Mouse (Mus musculus): ENCODE results near the gene Ehd4. TPM values are rescaled to one million over a fixed set of nuclear protein-coding genes. Genes with fewer than 3 reads are reported as not detected.

Gene Ehd4
- polyA plus RNA-seq, 1 experiment = 31.2 TPM

DNA sequence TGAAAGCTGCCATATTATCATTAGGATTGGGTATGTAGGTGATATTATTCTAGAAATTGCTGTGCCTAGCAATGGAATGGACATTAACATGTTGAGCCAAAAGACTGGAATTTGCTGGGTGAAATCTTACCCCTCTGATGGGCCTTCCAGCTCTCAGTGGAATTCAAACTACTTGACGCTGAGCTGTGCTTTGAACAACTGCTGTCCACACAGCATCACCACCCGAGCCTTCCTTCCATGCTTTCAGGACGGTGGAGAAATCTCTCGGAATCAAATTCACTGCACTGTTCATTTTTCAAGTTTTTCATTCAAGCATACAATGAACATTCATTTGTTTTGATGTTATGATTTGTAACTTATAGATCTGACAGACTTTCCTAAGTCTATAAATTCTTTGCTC, 10.0 kb downstream of the Ehd4 start:
- DNase-seq (ENCODE audit: low read depth) = no peak

GRCm38 (mm10) chr2:120142336-120142735, 12.1 kb downstream of the Ehd4 start:
- no peak for DNase-seq (ENCODE audit: low read depth)

DNA sequence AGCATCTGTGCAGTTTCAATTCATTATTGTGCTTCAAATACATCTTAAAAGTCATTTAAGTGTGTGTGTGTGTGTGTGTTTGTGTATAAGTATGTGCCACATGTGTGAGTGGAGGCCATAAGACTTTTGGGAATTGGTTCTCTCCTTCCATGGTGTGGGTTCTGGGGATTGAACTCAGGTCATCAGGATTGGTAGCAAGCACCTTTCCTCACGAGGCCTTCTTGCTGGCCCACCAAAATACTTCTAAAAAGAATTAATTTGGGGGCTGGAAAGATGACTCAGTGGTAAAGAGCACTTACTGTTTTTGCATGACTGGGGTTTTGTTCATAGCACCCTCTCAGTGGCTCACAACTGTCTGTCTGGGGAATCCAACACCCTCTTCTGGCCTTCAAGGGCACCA, 12.7 kb downstream of the Ehd4 start:
- DNase-seq (ENCODE audit: low read depth) = no peak

GRCm38 (mm10) chr2:120140326-120140725, 14.1 kb downstream of the Ehd4 start:
- no peak for DNase-seq (ENCODE audit: low read depth)

- DNase-seq (ENCODE audit: low read depth) = no peak
Measured at GRCm38 (mm10) chr2:120139091-120139490, 15.3 kb downstream of the Ehd4 start.

- DNase-seq (ENCODE audit: low read depth) = no peak
Measured at GRCm38 (mm10) chr2:120137281-120137680, 17.1 kb downstream of the Ehd4 start.

GRCm38 (mm10) chr2:120134453-120135075, 19.8 kb downstream of the Ehd4 start:
- no peak for DNase-seq (ENCODE audit: low read depth)

DNA sequence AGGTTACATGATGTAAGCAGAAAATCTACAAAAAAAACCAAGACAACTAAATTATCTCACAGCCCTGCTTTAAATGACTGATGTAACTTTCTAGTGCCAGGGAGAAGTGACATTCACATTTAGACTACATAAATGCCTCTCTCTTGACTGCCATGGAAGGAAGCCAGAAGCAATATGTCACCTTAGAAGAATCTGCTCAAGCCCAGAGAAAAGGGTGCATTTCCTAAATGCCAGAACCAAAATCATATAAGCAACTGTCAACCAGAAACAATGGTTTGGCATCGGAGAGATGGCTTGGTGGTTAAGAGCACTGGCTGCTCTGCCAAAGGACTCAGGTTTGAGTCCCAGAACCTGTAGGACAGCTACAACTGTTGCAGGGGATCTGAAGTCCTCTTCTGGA, 22.5 kb downstream of the Ehd4 start:
- no peak for DNase-seq (ENCODE audit: low read depth)

DNA sequence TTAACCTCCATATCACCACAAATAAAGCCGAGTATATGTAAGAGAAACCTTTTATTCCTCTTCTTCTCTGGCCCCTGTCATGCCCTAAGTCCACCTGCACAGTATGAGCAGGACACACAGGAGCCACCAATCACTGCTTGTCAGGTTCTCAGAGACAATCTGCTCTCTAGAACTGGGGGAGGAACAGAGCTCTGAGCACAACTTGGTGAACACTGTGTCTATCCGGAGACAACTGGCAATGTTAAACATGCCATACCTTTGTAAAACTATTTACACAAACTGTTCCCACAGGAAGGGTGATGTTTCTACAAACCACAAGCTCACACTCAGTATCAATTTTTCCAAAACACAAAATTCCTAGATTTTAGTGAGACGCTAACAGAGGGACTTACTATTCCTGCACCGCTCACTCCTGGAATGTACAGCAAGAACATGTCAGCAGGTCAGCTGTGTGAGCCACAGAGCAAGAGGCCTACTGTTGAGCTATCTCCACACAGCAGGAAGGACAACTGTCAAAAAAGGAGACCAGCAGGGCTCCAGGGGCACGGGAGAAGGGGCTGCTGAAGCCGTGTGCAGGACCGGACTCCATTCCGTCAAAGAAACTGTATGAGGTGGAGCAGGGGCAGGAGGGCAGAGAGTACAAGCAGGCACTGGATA, 25.0 kb downstream of the Ehd4 start:
- no peak for DNase-seq (ENCODE audit: low read depth)

GRCm38 (mm10) chr2:120128611-120129051, 25.8 kb downstream of the Ehd4 start:
- no peak for DNase-seq (ENCODE audit: low read depth)

- no peak for DNase-seq (ENCODE audit: low read depth)
Measured at GRCm38 (mm10) chr2:120128011-120128410, 26.4 kb downstream of the Ehd4 start.

GRCm38 (mm10) chr2:120126901-120127300, 27.5 kb downstream of the Ehd4 start:
- no peak for DNase-seq (ENCODE audit: low read depth)

GRCm38 (mm10) chr2:120126408-120126807, 28.0 kb downstream of the Ehd4 start:
- no peak for DNase-seq (ENCODE audit: low read depth)

DNA sequence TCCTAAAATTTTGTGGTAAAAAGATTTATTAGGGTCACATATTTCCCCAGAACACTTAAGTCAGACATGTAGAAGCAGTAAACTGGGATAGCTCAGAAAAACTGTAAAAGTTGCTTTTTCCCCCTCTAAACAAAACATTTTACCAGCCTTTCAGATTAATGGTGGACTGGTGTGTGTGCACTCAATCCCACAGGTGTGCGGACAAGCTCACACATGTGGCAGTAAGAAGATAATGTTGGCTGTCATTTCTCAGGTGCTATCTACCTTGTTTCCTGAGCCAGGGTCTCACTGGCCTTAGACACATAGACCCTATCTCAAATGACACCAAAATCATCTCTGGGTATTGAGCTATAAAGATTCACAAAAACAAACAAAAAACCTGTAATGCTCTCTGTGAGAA, 28.9 kb downstream of the Ehd4 start:
- no peak for DNase-seq (ENCODE audit: low read depth)

- DNase-seq (ENCODE audit: low read depth) = no peak
Measured at GRCm38 (mm10) chr2:120124946-120125345, 29.5 kb downstream of the Ehd4 start.

GRCm38 (mm10) chr2:120124096-120124495, 30.3 kb downstream of the Ehd4 start:
- DNase-seq (ENCODE audit: low read depth) = no peak

- no peak for DNase-seq (ENCODE audit: low read depth)
Measured at GRCm38 (mm10) chr2:120122983-120123382, 31.4 kb downstream of the Ehd4 start.

DNA sequence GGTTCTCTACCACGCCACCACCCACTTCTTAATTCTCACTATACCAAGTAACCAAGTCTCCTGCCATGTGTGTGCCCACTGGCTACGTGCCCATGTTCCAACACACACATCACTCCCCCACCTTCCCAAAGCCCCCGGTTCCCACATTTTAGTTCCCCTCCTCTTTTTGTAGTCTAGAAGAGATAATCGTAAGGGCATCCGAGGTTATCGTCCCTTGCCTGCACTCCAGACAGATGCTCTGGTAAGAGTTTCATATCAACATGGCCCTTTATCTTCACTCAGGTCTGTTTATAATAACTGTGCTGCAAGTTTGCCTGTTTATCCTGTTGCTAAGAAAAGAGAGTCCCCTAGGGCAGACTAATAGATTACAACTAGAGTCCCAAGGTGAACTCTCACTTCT, 37.1 kb downstream of the Ehd4 start:
- no peak for DNase-seq (ENCODE audit: low read depth)

GRCm38 (mm10) chr2:120116362-120116761, 38.0 kb downstream of the Ehd4 start:
- DNase-seq (ENCODE audit: low read depth) = no peak

GRCm38 (mm10) chr2:120114977-120115376, 39.4 kb downstream of the Ehd4 start:
- no peak for DNase-seq (ENCODE audit: low read depth)

GRCm38 (mm10) chr2:120113963-120114362, 40.4 kb downstream of the Ehd4 start:
- DNase-seq (ENCODE audit: low read depth) = no peak

DNA sequence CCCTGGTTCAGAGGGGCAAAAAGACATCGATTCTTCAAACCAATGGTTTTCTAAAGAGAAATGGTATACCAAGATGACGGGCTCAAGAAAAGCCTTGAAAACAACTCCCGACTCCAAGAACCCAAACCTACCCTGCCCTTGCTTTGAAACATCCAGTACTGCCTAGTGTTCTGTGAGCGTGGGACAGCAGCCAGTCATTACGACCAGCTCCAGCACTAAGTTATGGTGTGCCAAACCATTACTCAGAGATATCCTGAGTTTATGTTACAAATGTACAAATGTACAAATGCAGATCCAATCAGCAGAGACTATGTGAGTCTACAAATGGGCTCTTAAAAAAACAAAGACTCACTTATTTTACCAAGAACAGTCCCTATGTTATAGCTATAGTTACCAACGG, 40.9 kb downstream of the Ehd4 start:
- DNase-seq (ENCODE audit: low read depth) = no peak

GRCm38 (mm10) chr2:120111596-120111995, 42.8 kb downstream of the Ehd4 start:
- DNase-seq (ENCODE audit: low read depth) = no peak

DNA sequence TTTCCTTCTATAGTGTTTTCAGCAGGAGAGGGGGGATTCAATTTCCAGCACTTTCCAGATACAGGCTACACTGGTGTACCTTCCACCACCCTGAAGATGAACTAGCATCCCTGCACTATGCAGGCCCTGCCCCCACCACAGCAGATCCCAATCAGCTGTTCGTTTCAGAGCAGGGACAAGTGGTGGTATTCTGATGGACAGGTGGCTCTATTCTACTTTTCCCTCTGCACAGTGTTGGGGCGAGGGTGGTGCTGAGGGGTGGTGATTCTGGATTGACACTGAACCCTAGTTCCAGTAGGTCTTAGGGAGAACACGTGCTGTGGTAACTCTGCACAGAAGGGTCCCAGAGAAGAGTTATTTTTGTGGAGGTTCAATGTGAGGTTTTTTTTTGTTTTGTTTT, 43.2 kb downstream of the Ehd4 start:
- no peak for DNase-seq (ENCODE audit: low read depth)

Data from gonadal fat pad, adult 2 months (tissue).